Mouse (Mus musculus): ENCODE data around the gene Mast4.

- no peak for TF ChIP-seq CTCF (IDR thresholded peaks at IDR 0.05; ENCODE audit: low read depth, low read length)
- TF ChIP-seq POLR2A (IDR thresholded peaks at IDR 0.05; ENCODE audit: extremely low read depth, insufficient read depth, low read length): no peak
Measured at GRCm38 (mm10) chr13:103285821-103286220, 48.5 kb downstream of the Mast4 start.
